Mouse (Mus musculus) lung, adult 2 months (tissue): Measurements from ENCODE around the gene Ccne1. TPM values are rescaled to one million over a fixed set of nuclear protein-coding genes. Genes with fewer than 3 reads are reported as not detected.

Experiments
- DNase-seq: peaks from one replicate; pipeline ENCODE4 v3.0.0; 2022
- H3K4me1 ChIP-seq: fragments of 200-500 bp; 2 replicates; pipeline ENCODE4 v1.6.1; 2011; ENCODE audit warnings: low read length; ENCODE audit not compliant: control insufficient read depth, insufficient read depth
- H3K4me3 ChIP-seq: fragments of 200-500 bp; replicated peaks from 2 replicates; pipeline ENCODE3; 2011; ENCODE audit warnings: low read depth, mild to moderate bottlenecking, control low read depth, low read length; ENCODE audit errors: extremely low read depth
- CTCF ChIP-seq: fragments of 200-500 bp; IDR thresholded peaks from 2 replicates; pipeline ENCODE4 v1.5.1; 2011; ENCODE audit warnings: mild to moderate bottlenecking, low read length, control low read depth; ENCODE audit not compliant: insufficient read depth
- POLR2A ChIP-seq: fragments of 200-500 bp; IDR thresholded peaks from 2 replicates; pipeline ENCODE4 v1.6.1; 2011; ENCODE audit warnings: low read depth, mild to moderate bottlenecking, control low read depth, low read length, borderline replicate concordance; ENCODE audit errors: extremely low read depth
- WGBS: fragments of 180-500 bp; shearing (Covaris S2); methylation state at CpG from one replicate; pipeline ENCODE4 v1.1.7; 2018; 5-methylcytosine and 5-hydroxymethylcytosine counted together
- polyA plus RNA-seq: library from polyadenylated mRNA; depleted of rRNA; stranded (reverse); fragments of >200 nt; gene quantifications from 2 replicates; pipeline ENCODE4 v1.2.3, GENCODE M21; 2012; rRNA removed

Ccne1 gene
- polyA plus RNA-seq, 1 experiment = 1.2 TPM

GRCm38 (mm10) chr7:38059636-38060330 is 47.6 kb downstream of the Ccne1 start:
- 66% methylated on average over 8 of the region's 8 CpGs for WGBS

GRCm38 (mm10) chr7:38059096-38059495 is 48.2 kb downstream of the Ccne1 start:
- Histone ChIP-seq H3K4me3 (no peak overlapping the region), H3K4me1 (peaks cover 3% of the 10 kb centered on the region)
- WGBS = 24% methylated on average over 7 of the region's 7 CpGs
- DNase-seq = no peak
- TF ChIP-seq CTCF = no peak

More at GRCm38 (mm10) chr7:38059636-38060330, 47.6 kb downstream of the Ccne1 start:
- Histone ChIP-seq H3K4me3 (no peak overlapping the region), H3K4me1 (peaks cover 3% of the 10 kb centered on the region)
- DNase-seq = no peak
- no peak for TF ChIP-seq POLR2A
- no peak for TF ChIP-seq CTCF

GRCm38 (mm10) chr7:38055996-38056395 is 51.3 kb downstream of the Ccne1 start:
- Histone ChIP-seq H3K4me3 (no peak overlapping the region), H3K4me1 (peaks cover 3% of the 10 kb centered on the region)
- no peak for TF ChIP-seq POLR2A
- TF ChIP-seq CTCF = no peak
- no peak for DNase-seq
- 66% methylated on average over 2 of the region's 2 CpGs for WGBS

- TF ChIP-seq CTCF = no peak
- no peak for TF ChIP-seq POLR2A
- 78% methylated on average over 9 of the region's 9 CpGs for WGBS
- Histone ChIP-seq H3K4me3 (no peak overlapping the region), H3K4me1 (no peaks in the 10 kb centered on the region)
- DNase-seq = no peak
Measured at GRCm38 (mm10) chr7:38054246-38054645, 53.1 kb downstream of the Ccne1 start.

Other genes with a start within 250 kb of the Ccne1 start
- gene Uri1, start 84.0 kb downstream of the Ccne1 start, polyA plus RNA-seq = 8.1 and 12.1 TPM in 2 replicates
- 12.2 and 16.4 TPM in 2 replicates for gene 1600014C10Rik, start 75.7 kb upstream of the Ccne1 start, polyA plus RNA-seq
- gene Plekhf1, start 120.5 kb upstream of the Ccne1 start, polyA plus RNA-seq = 3.2 and 4.4 TPM in 2 replicates
- gene Pop4, start 163.9 kb upstream of the Ccne1 start, polyA plus RNA-seq = 5.1 and 9.2 TPM in 2 replicates